Mouse (Mus musculus) cerebellum, postnatal 10 days (tissue): ENCODE results near the gene Ascc1.

Source experiments
- DNase-seq, 2 experiments: peaks; one replicate each; pipeline ENCODE4 v3.0.0; 2021; ENCODE audit warnings: mixed read lengths in 2 of 2

Ascc1 gene

GRCm38 (mm10) chr10:60002673-60003212 lies at the start of gene Ascc1, which contains the start of gene Anapc16:
Gene Ascc1 (plus strand): TSS chr10:60002805.
Gene Anapc16 (minus strand): TSS chr10:60003135.
- DNase-seq: peak; percentile 99

DNA sequence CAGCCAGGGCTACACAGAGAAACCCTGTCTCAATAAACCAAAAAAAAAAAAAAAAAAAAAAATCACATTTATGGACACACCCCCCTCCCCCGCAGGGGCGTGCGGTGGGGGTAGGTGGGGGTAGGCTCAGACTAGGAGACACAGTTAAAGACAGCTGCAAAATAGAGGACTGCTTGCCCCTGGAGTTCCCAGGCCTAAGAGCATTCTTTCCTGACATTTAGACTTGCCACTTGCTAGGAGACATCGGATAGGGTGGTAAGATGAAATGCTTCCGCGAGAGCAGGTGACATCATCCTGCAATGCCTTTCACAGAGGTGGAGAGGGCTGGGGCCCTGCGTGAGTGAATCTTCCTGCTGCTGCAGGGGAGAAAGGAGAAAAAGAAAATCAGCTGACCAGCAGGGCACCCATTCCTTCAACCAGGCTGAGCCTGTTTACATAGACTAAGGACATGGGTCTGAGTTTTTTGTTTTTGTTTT lies 49.0 kb upstream of the Ascc1 start:
- DNase-seq: no peak

DNA sequence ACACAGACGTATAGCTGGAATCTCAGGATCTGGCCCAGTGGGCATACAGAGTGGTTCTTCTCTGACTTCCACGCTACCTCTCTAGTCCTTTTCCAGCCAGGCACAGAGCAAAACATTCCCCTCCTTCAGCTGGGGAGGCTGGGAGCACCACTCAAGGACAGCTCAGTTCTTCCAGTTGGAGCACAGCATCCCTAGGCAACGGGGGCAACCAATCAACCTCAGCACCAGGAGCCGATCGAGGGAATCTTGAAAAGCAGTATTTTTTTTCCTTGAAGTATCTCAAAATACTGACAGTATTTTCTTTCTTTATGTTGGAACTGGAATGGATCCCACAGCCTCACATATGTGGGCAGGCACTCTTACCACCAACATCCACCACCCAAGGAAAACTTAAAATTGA lies 45.9 kb upstream of the Ascc1 start:
- DNase-seq: no peak

DNA sequence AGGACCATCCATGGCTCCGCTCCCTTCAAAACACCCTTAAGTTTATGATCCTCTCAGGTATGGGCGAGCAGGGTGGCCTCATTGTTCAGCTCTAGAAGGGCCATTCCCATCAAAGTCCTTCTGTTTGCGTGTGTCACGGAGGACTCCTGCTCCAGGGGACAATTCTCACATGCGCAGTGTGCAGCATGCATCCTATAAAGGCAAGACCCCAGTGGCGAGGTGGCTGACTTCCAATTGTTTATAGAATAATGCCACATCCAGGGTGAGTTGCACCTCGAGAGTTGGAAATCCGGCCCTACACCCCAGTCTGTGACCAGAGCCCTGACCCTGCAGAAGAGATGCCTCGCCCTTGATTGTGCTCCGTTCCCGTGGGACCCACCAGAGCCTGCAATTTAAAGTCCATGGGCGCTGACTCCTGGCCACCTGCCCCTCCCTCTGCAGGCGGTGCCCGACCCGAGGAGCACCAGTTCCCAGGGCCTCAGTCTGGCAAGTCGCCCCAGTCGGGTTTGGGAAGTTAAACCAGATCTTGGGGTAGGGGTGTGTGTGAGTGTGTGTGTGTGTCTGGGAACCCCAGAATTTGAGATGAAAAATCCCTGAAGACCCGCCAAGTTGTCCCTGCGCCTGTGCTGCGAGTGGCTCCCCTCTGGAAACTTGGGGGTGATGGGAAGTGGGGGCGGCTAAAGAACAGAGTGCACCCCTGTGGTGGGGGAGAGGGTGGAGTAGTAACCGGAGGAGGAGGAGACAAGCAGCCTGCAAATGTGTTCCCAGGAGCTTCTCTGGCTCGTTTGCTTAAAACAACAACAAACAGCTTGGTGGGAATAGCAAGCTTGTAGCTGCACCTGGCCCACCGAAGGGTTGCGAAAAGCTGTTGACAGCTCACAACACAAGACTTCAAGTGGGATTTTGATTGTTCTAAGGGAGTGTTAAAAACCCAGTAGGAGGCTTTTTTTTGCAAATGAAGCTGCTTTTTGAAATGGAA lies 45.1 kb upstream of the Ascc1 start:
- peak; percentile 61 to 62 for DNase-seq

DNA sequence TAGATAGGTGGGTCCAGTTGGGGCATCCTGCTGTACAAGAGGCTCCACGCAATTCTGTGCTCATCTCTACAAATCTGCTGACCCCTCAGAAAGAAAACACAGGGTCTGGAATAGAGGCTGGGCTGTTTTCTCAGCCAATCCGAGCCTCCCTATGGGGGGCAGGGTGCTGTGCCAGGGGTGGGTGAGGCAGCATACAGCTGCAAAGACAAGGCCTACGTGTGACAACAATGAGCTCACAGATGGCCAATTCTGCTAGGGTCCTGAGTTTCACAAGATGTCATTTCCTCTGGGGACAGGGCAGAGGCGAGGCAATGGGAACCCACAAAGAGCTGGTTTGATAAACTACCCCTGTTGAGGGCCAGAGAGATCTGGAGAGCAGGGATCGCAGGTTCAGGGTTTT lies 44.1 kb upstream of the Ascc1 start:
- peak; percentile 53 to 66 for DNase-seq

DNA sequence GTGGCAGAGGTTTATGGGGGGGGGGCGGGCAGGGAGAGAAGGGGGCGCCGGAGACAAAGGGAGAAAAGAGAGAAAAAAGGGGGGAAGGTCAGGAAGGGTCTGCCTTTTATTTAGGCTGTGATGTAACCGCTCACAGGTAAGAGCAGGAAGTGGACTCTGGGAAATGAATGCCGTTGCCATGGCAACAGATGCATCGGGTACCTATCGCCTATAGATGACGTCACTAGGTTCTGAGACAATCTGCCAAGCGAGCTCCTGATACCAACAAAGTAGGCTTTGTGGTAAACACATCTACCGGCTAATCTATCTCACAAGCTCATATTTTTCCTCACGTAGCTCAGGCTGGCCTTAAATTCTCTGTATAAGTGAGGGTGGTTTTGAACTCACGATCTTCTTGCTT lies 43.1 kb upstream of the Ascc1 start:
- DNase-seq: no peak

- DNase-seq: no peak
These were observed 39.0 kb upstream of the Ascc1 start for GRCm38 (mm10) chr10:59963609-59964008.

DNA sequence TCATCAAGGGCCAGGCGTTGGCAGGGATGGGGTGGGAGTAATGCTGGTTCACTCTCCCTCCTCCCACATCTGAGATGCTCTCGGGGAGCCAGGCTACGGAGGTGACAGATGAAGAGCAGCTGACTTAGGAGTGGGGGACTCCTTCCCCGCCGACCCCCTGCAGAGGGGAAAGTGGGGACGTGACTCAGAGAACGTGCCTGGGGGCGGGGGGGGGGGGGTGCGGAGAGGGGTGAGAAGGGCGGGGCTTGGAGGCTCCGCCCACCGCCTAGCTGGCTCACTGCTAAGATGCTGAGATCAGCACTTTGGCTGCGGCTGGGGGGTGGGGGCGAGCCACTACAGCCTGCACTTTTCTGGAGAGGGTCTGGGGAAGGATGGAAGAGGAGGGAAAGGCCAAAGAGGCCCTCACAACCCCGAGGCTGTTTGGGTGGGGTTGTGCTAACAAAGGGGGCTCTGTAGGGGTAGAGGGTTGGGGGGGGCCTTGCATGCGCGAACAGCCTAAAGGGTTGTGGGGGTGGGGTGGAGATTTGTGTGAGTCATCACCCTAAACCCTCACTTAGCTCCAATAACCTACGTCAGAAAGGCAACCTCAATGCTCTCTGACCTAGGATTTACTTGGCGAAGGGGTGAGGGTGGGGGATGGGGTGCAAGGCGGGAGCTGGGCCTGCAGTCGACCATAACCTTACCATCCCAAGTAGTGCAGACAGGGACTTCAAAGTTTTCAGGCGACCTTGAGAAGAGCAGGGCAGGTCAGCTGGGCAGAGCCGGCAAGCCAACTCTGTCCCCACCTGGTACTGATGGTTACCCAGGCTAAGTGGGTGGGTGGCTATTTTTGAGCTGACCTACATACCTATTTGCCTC lies 37.9 kb upstream of the Ascc1 start:
- peak; percentile 69 to 70 for DNase-seq

DNA sequence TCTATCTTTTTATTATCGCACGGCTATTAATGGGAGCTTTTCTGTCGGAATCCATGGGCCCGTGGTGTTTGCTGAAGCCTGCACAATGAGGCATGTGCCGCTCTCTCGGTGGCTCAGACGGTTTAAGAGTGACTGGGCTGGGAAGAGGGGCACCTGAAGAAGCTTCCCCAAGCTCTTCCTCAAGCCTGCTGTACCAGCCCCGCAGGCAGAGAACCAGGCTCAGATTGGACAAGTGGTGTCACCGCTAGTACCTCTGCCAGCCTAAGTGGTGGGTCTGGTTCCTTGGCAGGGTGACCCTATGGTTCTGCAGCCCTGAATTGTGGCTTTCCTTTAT lies 37.3 kb upstream of the Ascc1 start:
- DNase-seq: no peak

DNA sequence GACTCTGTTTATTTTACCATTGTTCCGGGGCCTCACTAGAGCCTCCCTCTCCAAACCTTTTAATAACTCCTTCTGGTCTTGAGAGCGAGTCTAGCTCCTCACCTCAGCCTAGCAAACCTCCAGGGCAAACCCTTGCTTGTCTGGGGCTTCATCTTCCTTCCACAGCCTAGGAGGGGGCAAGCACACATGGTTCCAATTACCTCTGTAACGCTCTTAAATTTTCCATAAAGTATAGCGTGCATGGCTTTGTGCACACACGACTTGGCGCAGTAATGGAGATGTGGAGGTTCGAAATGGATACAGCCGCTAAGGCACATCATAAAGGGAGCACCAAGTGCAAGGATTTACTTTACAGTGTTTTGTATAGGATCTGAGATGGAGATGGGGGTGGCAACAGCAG lies 36.8 kb upstream of the Ascc1 start:
- no peak for DNase-seq

- DNase-seq: no peak
These were observed 35.9 kb upstream of the Ascc1 start for GRCm38 (mm10) chr10:59966743-59967142.

GRCm38 (mm10) chr10:59967309-59967942 lies 35.2 kb upstream of the Ascc1 start:
- DNase-seq: peak; percentile 75 to 76

- DNase-seq: peak; percentile 82 to 86
These were observed 32.7 kb upstream of the Ascc1 start for GRCm38 (mm10) chr10:59969821-59970449.

DNA sequence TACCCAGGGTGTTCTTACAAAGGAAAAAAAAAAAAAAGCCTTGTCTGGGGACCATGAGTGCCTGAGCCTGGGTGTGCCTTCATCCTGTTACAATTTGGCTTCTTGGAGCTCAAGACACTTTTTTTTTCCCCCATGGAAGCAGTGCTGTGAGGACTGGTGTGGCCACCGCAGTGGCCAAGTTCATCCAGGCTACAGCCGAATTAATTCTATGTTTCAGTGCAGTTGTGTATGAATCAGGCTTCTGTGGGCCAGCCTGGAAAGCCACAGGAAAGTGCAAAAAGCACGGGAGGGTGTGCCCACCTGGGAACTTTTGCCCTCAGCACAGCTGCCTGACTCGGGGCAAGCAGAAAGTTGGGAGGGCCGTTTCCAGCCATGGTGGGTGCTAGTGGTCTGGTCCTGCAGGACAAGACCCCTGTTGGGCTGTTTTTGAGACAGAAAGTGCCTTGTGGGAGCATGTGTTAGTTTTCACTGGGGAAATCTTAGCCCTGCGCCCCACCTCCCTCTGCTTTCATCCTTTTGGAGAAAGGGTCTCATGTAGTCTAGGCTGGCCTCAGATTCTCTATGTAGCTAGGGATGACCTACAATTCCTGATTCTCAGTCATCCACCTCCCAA lies 32.0 kb upstream of the Ascc1 start:
- DNase-seq: no peak

GRCm38 (mm10) chr10:59971813-59972212 lies 30.8 kb upstream of the Ascc1 start:
- no peak for DNase-seq

DNA sequence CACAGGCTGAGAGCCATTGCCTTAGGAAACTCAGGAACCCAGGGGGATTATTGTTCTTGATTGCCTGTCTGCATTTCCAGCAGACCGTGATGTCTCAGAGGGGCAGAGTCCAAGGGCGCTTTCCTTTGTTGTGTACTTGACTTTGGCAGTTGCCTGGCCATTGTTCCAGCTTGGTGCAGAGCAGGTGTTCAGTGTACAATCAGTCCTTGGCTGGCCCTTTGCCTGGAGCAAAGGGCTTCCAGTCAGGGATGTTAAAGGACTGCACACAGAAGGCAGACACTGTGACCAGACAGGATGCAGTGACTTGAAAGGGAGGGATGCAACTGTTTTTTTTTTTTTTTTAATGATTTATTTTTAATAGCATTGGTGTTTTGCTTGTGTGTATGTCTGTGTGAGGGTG lies 30.1 kb upstream of the Ascc1 start:
- no peak for DNase-seq

DNA sequence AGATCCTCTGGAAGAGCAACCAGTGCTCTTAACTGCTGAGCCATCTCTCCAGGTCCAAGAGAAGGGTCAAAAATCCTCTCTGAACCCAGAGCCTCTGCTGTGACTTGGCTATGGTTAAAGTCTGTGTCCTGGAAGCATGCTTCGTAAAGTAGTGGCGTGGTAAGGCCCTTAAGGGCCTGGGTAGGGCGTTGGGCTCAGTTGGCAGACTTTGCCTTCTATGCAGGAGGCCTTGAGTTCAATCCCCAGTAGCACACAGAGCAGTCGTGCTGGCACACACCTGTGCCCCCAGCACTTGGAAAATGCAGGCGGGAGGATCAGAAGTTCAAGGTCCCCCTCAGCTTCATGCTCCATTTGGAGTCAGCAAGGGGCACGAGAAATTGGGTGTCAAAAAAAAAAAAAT lies 29.6 kb upstream of the Ascc1 start:
- DNase-seq: no peak

GRCm38 (mm10) chr10:59973400-59973799 lies 29.2 kb upstream of the Ascc1 start:
- no peak for DNase-seq

DNA sequence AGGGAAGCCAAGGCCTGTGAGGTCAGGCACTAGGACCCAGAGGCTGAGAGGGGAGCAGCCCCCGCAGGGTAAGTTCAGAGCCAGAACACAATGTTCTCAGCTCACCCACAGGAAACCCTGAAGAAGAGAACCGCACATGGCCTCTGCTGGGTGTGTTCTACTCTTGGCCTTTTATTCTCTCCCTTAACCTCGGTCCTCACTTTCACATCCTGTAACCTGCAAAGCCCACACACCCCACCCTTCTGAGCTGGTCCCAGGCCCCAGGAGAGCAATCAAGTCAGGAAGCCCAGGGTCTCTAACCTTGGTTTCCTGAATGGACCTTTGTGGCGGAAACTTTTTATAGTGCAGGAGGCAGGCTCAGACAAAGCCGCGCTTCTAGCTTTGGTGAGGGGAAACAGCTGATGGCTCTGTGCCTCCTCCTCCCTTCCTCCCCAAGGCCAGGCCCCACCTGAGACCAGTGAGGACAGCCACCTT lies 28.4 kb upstream of the Ascc1 start:
- DNase-seq: peak in 1 of 2 experiments; percentile 52

- no peak for DNase-seq
These were observed 27.8 kb upstream of the Ascc1 start for GRCm38 (mm10) chr10:59974786-59975185.

DNA sequence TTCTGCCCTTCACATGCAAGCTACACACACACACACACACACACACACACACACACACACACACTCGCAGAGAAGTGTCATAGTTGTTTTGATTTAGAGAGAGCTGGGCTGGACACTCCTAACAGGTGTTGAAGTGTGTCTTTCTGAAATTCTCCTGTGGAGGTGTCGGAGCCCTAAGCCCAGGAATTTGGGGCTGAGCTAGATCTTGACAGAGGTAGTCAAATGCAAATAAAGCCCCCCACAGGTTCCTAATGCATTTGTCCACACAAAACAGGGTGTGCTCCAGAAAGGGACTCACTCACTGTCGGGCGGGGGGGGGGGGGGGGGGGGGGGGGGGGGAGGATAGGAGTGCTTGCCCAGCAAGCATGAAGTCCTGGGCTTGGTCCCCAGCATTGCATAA lies 25.5 kb upstream of the Ascc1 start:
- DNase-seq: no peak
